Mouse (Mus musculus) forebrain, embryonic 14.5 days (tissue): ENCODE results near the gene Med24. TPM values are rescaled to one million over a fixed set of nuclear protein-coding genes. Genes with fewer than 3 reads are reported as not detected.
A peak's percentile ranks its signal among the peaks of the same experiment; 100 is the strongest.

Experiments used
- ATAC-seq: fragments of 200-750 bp; cut with Nextera tagmentation; 2 replicates; pipeline ENCODE4 v1.8.0; 2017; ENCODE audit warnings: mild to moderate bottlenecking, moderate library complexity
- DNase-seq: peaks from one replicate; pipeline ENCODE4 v3.0.0-alpha.2; 2015; ENCODE audit warnings: low spot score
- H3K27ac ChIP-seq: fragments of 300-500 bp; sonication (generic); 2 replicates; pipeline ENCODE4 v1.5.1; 2014; ENCODE audit warnings: low read depth, mild to moderate bottlenecking, control low read depth, low read length, moderate library complexity
- H3K27me3 ChIP-seq: fragments of 300-500 bp; sonication (generic); replicated peaks from 2 replicates; pipeline ENCODE4 v1.6.1; 2014; ENCODE audit warnings: low read length, control low read depth, mixed read lengths; ENCODE audit not compliant: control insufficient read depth, insufficient read depth
- H3K36me3 ChIP-seq: fragments of 300-500 bp; sonication (generic); 2 replicates; pipeline ENCODE4 v1.6.1; 2014; ENCODE audit warnings: low read length, control low read depth; ENCODE audit not compliant: control insufficient read depth, insufficient read depth
- H3K4me1 ChIP-seq: fragments of 300-500 bp; sonication (generic); 2 replicates; pipeline ENCODE4 v1.6.1; 2014; ENCODE audit warnings: antibody characterized with exemption, low read length, control low read depth; ENCODE audit not compliant: control insufficient read depth, insufficient read depth
- H3K4me2 ChIP-seq: fragments of 300-500 bp; sonication (generic); 2 replicates; pipeline ENCODE4 v1.6.1; 2014; ENCODE audit warnings: mild to moderate bottlenecking, control low read depth, low read length
- H3K4me3 ChIP-seq: fragments of 300-500 bp; sonication (generic); 2 replicates; pipeline ENCODE4 v1.5.1; 2014; ENCODE audit warnings: low read depth, low read length, control low read depth
- H3K9ac ChIP-seq: fragments of 300-500 bp; sonication (generic); 2 replicates; pipeline ENCODE4 v1.6.1; 2014; ENCODE audit warnings: mild to moderate bottlenecking, low read length, control low read depth, moderate library complexity
- H3K9me3 ChIP-seq: fragments of 300-500 bp; sonication (generic); replicated peaks from 2 replicates; pipeline ENCODE4 v1.6.1; 2016; ENCODE audit warnings: low read length, control low read depth, mixed read lengths; ENCODE audit not compliant: control insufficient read depth
- WGBS: fragments of 180-500 bp; shearing (Covaris S2); extraction: QIAGEN DNeasy Blood & Tissue Kit; methylation state at CpG from one replicate; pipeline ENCODE4 v1.1.7; 2014; 5-methylcytosine and 5-hydroxymethylcytosine counted together
- polyA plus RNA-seq: library from polyadenylated mRNA; unstranded; fragments of >200 nt; fragmentation: Nextera tagmentation; extraction: Ambion mirVana; gene quantifications from 2 replicates; pipeline ENCODE4 v1.2.1, GENCODE M21; 2014

Med24 gene
- polyA plus RNA-seq, 1 experiment from 2014 or later = 76.0 TPM

DNA sequence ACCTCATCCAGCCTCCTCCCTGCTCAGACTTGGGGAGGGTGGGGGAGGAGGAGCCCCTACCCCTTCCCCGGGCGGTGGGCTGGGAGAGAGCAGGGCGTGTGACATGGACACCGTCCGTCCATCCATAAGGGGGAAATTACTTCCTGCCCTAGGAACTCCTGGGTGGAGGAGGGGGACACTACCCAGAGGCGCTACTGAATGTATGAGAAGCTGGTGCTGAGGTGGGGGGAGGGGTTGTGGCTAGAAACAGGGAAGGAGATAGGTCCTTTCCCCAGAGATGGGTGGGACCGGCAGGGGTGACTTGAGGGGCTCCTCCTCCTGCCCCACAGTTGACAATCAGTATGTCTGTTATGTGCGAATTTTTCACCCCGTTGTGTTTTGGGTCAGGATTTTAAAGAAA, 38.0 kb upstream of the Med24 start:
- no peak overlapping the region for H3K4me3 ChIP-seq
- peak; percentile 78 for ATAC-seq
- DNase-seq = peak; percentile 81

DNA sequence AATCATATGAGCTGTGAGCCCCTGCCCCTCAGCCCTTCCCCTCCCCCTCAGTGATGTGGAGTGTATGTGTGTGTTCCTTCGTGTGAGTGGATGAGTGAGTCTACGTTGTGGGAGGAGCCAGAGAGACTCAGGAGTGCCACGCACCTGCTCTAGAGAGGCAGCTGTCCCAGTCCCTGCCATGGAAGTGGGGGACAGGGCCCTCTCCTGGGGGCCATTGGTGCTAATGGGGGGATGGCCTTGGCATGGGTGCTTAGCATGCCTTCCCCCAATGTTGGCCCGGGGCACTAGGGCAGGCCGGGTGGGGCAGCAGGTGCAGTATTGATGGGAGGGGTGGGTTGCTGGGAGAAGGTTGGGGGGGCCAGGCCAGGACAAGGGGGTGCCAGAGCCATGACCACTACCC, 37.6 kb upstream of the Med24 start:
- Histone ChIP-seq H3K27ac (peak overlapping the region; percentile 79), H3K9me3 (no peaks in the 10 kb centered on the region), H3K9ac (peak overlapping the region; percentile 5; the same call in 1 of the 2 replicates), H3K36me3 (peaks cover 80% of the 10 kb centered on the region), H3K4me2 (peak overlapping the region; percentile 16; the same call in 1 of the 2 replicates), H3K4me1 (peaks cover 38% of the 10 kb centered on the region), H3K4me3 (no peak overlapping the region), H3K27me3 (no peaks in the 10 kb centered on the region)
- WGBS = 41% methylated on average over 5 of the region's 5 CpGs
- DNase-seq = no peak
- ATAC-seq = peak; percentile 14; the same call in 1 of the 2 replicates

More for the DNA sequence above, 38.0 kb upstream of the Med24 start:
- Histone ChIP-seq H3K27ac (peak overlapping the region; percentile 79), H3K4me2 (peak overlapping the region; percentile 16; the same call in 1 of the 2 replicates), H3K36me3 (peaks cover 77% of the 10 kb centered on the region), H3K27me3 (no peaks in the 10 kb centered on the region), H3K4me1 (peaks cover 38% of the 10 kb centered on the region), H3K9me3 (no peaks in the 10 kb centered on the region), H3K9ac (peak overlapping the region; percentile 5; the same call in 1 of the 2 replicates)
- 30% methylated on average over 9 of the region's 9 CpGs for WGBS

DNA sequence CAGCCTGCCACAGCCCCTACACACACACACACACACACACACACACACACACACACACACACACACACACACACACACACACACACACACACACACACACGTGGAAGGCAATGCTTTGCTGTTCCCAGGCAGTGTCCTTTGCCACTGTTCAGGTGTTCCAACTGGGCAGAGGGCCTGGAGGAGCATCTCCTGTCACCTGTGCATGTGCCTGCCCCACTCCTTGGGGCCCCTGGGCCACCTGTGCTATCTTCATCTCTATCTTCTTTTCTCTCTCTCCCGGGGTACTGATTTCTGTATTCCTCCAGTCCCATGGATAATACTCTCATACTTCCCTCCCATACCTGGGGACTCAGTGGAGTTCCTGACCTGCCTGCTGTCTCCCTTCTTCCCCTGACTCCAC, 37.1 kb upstream of the Med24 start:
- no peak overlapping the region; the same call in 1 of the 2 replicates for H3K9ac ChIP-seq
- H3K4me2 ChIP-seq = no peak overlapping the region
- 35% methylated on average over 2 of the region's 2 CpGs for WGBS
- H3K36me3 ChIP-seq = peaks cover 83% of the 10 kb centered on the region
- H3K9me3 ChIP-seq = no peaks in the 10 kb centered on the region
- DNase-seq (no peak), ATAC-seq (no peak)
- H3K4me3 ChIP-seq = no peak overlapping the region
- H3K4me1 ChIP-seq = peaks cover 38% of the 10 kb centered on the region
- H3K27me3 ChIP-seq = no peaks in the 10 kb centered on the region
- peak overlapping the region; percentile 79 for H3K27ac ChIP-seq

DNA sequence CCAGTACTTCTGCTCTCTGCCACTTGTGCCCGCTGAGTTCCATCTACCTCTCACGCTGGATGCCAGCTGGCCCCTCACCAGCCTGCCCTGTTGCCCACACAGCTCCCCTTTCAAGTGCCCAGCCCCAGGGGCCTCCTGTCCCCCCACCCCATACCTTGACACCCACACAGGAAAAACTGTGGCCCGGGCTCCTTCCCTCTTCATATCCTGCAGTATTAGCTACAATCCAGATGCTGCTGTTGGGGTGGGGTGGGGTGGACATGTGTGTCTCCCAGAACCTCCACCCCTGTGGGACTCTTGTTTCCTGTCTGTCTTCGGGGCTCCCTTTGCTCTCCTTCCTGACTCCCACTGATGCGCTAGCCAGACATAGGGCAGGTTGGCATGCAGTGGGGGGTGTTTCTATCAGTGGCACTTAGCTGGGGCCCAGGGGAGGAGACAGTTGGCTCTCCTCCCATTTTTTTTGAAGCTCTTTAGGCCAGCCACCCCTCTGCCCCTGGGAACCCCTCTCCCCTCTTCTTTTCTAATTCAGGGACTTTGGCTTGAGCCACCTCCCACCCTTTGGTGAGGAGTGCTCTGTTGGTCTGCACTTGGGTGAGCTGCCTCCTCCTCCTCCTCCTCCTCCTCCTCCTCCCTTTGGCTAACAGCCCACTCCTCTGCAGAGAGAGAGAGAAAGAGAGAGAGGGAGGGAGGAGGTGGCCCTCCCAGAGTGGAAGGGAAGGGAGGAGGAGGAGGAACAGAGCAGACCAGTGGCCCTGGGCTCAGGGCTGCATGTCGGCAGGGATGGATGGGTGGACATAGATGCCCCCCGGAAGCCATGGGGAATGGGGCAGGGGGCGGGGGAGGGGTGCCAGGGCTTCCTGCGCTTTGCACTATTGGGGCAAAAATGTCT, 36.4 kb upstream of the Med24 start:
- DNase-seq (peak; percentile 65), ATAC-seq (peak; percentile 5; the same call in 1 of the 2 replicates)
- Histone ChIP-seq H3K4me3 (no peak overlapping the region), H3K27me3 (no peaks in the 10 kb centered on the region), H3K36me3 (peaks cover 83% of the 10 kb centered on the region), H3K9ac (0 out of 2 replicates have a peak overlapping the region, but pooled peaks have one; percentile 17), H3K27ac (peak overlapping the region; percentile 79), H3K9me3 (no peaks in the 10 kb centered on the region), H3K4me1 (peaks cover 38% of the 10 kb centered on the region), H3K4me2 (no peak overlapping the region)
- 24% methylated on average over 8 of the region's 9 CpGs for WGBS

DNA sequence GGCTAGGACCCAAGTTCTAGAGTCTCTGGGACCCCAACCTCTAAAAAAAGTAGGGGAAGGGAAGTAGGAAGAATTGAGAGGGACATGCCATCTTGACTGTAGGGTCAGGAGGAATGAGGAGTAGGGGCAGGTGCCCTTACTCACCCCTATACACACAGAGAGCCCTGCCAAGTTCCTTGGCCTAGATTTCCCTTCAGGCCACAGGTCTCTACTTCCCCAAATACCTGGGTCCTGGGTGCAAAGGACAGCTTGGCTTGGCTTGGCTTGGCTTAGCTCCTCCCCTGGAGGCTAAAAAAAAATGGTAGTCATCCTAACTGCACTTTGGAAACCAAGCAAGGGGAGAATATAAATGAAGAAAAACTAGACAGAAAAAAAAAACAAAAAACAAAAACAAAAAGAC, 35.5 kb upstream of the Med24 start:
- ATAC-seq = no peak
- Histone ChIP-seq H3K4me1 (peaks cover 38% of the 10 kb centered on the region), H3K9ac (no peak overlapping the region), H3K36me3 (peaks cover 82% of the 10 kb centered on the region), H3K4me3 (no peak overlapping the region), H3K27me3 (no peaks in the 10 kb centered on the region), H3K9me3 (no peaks in the 10 kb centered on the region), H3K27ac (no peak overlapping the region; the same call in 1 of the 2 replicates), H3K4me2 (no peak overlapping the region)
- DNase-seq = no peak

DNA sequence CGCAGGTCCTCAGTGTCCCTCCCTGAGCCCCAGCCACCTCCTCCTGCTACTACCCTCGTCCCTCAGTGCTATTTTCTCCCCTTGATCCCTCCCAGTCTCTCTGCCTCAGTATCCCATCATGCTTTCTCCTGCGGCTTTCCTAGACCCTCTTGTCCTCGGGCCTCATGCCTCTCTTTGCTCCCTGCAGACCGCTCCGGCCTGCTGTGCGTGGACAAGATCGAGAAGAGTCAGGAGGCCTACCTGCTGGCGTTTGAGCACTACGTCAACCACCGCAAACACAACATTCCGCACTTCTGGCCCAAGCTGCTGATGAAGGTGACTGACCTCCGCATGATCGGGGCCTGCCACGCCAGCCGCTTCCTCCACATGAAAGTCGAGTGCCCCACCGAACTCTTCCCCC, 34.9 kb upstream of the Med24 start:
- 87% methylated on average over 18 of the region's 18 CpGs for WGBS
- ATAC-seq (no peak), DNase-seq (no peak)
- Histone ChIP-seq H3K27me3 (no peaks in the 10 kb centered on the region), H3K9me3 (no peaks in the 10 kb centered on the region), H3K36me3 (peaks cover 78% of the 10 kb centered on the region), H3K9ac (no peak overlapping the region), H3K4me2 (no peak overlapping the region), H3K4me1 (peaks cover 38% of the 10 kb centered on the region), H3K4me3 (no peak overlapping the region), H3K27ac (no peak overlapping the region; the same call in 1 of the 2 replicates)

DNA sequence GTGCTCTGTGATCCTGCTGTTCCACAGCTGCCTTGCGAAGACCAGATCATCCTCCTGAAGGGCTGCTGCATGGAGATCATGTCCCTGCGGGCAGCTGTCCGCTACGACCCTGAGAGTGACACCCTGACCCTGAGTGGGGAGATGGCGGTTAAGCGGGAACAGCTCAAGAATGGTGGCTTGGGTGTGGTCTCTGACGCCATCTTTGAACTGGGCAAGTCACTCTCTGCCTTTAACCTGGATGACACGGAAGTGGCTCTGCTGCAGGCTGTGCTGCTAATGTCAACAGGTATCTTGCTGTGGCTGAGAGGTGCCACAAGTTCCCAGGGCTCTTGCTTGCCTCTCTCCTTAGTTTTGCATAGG, 34.2 kb upstream of the Med24 start:
- Histone ChIP-seq H3K4me1 (peaks cover 34% of the 10 kb centered on the region), H3K27me3 (no peaks in the 10 kb centered on the region), H3K27ac (no peak overlapping the region), H3K36me3 (peaks cover 77% of the 10 kb centered on the region), H3K4me2 (no peak overlapping the region), H3K9ac (no peak overlapping the region), H3K4me3 (no peak overlapping the region), H3K9me3 (no peaks in the 10 kb centered on the region)
- DNase-seq (no peak), ATAC-seq (no peak)
- 89% methylated on average over 8 of the region's 8 CpGs for WGBS

DNA sequence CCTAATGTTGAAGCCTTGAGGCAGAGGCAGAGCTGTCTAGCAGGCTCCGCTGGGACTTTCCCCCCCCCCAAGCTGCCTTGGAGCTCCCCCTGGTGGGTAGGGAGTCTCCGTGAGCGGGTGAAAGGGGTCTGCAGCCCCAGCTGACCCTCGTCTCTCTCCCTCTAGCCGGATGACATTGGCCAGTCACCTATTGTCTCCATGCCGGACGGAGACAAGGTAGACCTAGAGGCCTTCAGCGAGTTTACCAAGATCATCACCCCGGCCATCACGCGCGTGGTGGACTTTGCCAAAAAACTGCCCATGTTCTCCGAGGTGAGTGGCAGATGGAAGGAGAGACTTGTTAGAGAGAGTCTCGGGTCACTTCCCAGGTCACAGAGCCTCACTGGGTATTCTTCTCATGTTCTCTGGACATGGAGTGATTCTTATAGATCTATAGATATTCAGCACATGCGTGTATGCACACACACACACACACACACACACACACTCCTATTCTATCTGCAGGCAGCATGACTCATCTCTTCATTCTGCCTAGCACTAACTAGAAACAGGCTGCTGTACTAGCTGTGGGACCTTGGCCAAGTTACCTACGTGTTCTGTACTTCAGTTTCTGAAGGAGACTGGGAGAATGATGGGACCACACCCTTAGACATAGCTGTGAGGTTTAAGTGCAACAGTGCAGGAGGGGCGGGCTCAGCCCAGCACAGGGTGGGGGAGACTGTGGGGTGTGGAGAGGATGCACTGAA, 33.7 kb upstream of the Med24 start:
- Histone ChIP-seq H3K27ac (no peak overlapping the region), H3K4me1 (peaks cover 29% of the 10 kb centered on the region), H3K4me3 (no peak overlapping the region), H3K27me3 (no peaks in the 10 kb centered on the region), H3K9me3 (no peaks in the 10 kb centered on the region), H3K9ac (no peak overlapping the region), H3K36me3 (peaks cover 76% of the 10 kb centered on the region), H3K4me2 (no peak overlapping the region)
- no peak for ATAC-seq
- DNase-seq = no peak
- WGBS = 64% methylated on average over 17 of the region's 17 CpGs
